Mouse (Mus musculus) layer of hippocampus, postnatal 14 days (tissue): Measurements from ENCODE around the gene Bcl6. TPM values are rescaled to one million over a fixed set of nuclear protein-coding genes. Genes with fewer than 3 reads are reported as not detected.

Experiments
- DNase-seq, 2 experiments: peaks; one replicate each; pipeline ENCODE4 v3.0.0; 2021 to 2022; ENCODE audit warnings: low spot score in 2 of 2, mixed read lengths in 1 of 2
- long read RNA-seq, 2 experiments: library from polyadenylated mRNA; stranded (forward); transcript quantifications; one replicate each; pipeline ENCODE4 v2.0.0; 2021
- total RNA-seq, 2 experiments: library from RNA; stranded (reverse); gene quantifications; 2 replicates each; pipeline ENCODE4 v1.2.3; 2021

Gene Bcl6
- total RNA-seq: 10 to 100 TPM; 38.0 to 40.8 TPM
- long read RNA-seq, experiment 1, partial matches to known transcripts: 0 of 2 reads
- long read RNA-seq, experiment 1, other reads (novel, unspliced or antisense): 2 of 2 reads
- long read RNA-seq, experiment 2, partial matches to known transcripts: 2 of 5 reads
- long read RNA-seq, experiment 2, other reads (novel, unspliced or antisense): 3 of 5 reads

DNA sequence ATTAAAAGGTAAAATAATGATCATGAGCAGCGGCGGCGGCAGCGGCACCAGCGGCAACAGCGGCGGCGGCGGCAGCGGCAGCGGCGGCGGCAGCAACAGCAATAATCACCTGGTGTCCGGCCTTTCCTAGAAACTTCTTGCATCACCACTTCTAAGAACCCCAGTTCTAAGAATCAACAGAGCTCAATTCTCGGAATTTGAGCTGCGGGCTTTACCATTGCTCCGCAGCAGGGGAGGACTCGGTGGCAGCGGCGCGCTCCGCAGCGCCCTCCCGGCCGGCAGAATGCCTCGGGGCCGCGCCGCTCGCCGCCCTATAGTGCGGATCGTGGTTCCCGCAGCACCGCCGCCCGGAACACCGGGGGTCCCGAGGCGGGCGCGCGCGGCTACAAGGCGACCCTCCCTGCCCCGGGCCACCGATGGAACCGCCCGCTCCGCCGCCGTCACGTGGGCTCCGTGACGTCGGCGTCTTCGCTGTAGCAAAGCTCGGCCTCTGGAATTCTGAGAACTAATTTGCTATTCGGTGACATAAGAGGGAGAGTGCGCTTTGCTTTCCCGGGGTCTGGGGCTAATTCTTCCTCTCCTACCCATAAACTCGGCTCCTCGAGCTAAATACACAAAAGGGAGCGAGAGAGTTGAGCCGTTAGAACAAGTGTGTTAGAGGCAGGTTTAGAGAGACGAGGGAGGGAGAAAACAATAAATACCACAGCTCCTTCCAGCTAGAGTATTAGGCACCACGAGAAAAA, at the start of gene Bcl6, which contains the start of gene Gm37419:
TSS of gene Bcl6 (minus strand) at position 387 of the 743 bp plus-strand sequence.
TSS of gene Gm37419 (plus strand) at position 17 of the 743 bp plus-strand sequence.
- peak; percentile 90 to 91 for DNase-seq

DNA sequence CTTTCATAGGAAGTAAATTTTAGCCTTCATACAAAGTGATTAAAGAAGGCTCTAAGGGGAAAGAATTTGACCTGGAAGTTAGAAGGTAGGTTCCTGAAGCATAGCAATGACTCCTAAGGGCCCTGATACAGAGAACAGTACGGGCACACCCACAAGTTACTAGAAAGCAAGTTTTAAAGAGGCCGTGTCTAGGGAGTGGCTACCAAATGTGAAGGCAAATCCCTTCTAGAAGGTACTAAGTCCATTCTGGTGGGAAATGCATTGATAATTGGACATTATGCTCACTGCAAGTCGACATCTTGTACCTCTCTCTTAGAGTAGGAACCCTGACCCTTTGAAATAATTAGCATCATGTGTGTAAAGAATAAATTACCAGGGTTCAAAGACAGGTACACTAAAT, 47.7 kb upstream of the Bcl6 start:
- no peak for DNase-seq

- no peak for DNase-seq
These were observed 47.1 kb upstream of the Bcl6 start for GRCm38 (mm10) chr16:24035767-24036166.

- no peak for DNase-seq
These were observed 45.8 kb upstream of the Bcl6 start for GRCm38 (mm10) chr16:24034450-24034849.

DNA sequence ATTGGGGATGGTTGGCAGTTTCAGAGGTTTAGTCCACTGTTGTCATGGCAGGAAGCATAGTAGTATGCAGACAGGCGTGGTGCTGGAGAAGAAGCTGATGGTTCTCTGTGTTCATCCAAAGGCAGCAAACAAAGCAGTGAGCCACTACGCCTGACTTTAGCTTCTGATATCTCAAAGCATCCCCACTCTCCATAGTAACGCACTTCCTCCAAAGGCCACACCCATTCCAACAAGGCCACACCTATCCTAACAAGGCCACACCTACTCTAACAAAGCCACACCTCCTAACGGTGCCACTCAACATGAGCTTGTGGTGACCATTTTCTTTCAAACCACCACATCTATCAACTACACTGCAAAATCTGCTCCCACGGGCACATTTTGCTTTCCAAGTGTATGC, 44.6 kb upstream of the Bcl6 start:
- DNase-seq: no peak

- DNase-seq: no peak
These were observed 41.5 kb upstream of the Bcl6 start for GRCm38 (mm10) chr16:24029965-24030672.

DNA sequence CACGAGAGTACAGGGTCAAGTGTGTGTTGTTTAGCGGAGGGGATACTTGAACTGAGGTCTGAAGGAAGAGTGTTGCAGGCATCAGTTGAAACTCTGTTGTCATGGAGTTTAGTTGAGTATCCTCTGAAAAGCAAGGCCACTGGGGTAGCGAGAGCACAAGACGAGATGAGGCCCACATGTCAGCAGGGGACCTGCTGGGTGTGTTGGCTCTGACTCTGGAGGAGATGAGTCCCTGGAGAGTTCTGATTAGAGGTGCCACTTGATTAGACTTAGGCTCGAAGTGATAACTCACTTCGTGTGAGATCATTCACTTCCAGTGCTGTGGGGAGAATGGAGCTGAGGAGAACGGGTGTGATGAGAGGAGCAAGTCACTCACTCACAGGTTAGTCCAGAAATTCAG, 36.8 kb upstream of the Bcl6 start:
- DNase-seq: no peak

DNA sequence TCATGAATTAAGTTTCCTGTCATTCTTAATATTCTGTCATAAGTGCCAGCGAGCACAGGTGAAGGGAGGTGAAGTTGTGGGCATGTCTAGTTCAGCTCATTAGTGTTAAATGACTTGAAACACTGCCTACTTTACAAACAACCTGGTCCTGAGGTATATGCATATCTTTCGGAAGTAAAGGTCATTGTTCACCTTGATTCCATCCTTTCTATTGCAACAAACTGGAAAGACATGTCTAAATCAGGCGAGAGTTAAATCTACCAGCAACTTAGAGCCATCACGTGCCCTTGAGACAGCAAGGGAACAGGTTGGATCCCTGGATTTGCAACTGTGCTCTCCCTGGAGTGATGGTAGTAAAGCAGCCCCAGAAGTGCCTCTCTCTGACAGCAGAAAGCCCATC, 34.0 kb upstream of the Bcl6 start:
- no peak for DNase-seq

GRCm38 (mm10) chr16:24021722-24022121, 33.1 kb upstream of the Bcl6 start:
- no peak for DNase-seq

GRCm38 (mm10) chr16:24016742-24017141, 28.1 kb upstream of the Bcl6 start:
- no peak for DNase-seq

DNA sequence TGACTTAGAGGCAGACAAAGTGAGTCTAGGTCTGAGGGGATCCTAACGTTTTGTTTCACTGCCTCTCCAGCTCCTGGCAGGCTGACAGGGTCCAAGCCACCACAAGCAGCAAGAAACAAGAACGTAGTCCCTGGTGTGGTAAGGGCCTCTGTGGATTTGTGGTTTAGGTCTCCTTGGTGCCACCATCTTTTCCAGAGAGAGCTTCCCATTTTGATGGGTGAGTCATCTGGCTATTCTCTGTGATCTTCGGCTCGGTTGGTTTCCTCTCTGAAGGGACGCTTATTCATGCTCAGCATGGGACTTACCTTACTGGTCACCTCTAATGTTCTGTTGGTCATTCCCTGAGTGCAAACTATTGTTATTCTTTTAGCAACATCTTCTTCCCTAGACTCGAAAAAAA, 27.6 kb upstream of the Bcl6 start:
- DNase-seq: no peak

GRCm38 (mm10) chr16:24014378-24014777, 25.7 kb upstream of the Bcl6 start:
- DNase-seq: no peak

DNA sequence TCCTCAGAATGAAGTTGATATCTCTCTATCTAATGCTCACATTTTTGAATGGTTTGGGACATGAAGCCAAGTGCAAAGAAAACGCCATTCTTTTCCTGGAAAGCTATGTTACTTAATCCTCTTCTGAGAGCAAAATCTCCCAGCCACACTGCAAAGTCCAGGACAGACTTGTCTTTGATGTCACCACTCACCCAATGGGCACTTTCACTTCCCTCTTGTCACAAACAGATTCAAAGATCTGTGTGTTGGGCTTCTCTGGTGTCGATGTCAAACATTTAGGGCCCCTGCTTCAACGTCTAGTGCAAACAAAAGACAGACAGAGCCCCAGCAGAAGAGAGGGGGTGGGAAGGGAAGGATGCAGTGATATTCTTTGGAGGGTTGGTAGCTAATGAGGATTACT, 23.4 kb upstream of the Bcl6 start:
- DNase-seq: no peak

GRCm38 (mm10) chr16:24011306-24011705, 22.7 kb upstream of the Bcl6 start:
- DNase-seq: no peak

GRCm38 (mm10) chr16:24009891-24010290, 21.2 kb upstream of the Bcl6 start:
- no peak for DNase-seq

DNA sequence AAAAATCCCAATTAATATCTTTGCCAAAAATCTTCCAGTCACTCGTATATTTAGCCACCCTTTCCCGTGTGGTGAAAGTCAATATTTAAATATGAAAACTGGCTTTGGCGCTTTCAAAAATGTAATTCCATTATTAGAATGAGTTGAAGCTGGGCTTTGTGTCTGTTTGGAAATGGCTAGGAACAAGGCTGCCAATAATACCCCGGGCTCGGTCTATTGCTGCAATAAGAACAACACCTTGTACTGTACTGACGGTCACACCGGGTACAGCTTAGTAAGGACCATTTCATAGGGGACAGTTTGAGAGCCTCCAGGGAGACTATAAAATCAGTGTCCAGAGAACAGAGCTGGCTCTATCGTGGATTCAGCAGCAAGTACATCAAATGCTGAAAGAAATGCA, 17.3 kb upstream of the Bcl6 start:
- DNase-seq: no peak

DNA sequence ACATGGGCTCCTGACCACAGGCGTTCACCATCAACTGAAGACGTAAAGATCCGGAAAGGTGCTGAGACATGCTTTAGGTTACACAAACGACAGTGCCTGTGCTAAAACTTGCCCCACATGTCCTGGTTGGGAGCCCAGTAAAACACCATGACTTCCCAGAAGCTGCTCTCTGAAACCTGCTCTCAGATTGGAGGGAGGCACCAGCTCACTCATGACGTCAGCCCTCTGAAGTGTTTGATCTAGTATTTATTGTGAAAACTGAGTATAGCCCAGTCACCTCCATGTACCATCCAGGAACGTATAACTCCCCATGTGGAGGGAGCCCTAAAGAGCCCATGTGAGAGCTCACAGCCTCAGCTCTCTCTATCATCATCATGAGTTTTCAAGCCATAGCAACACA, 9.3 kb upstream of the Bcl6 start:
- no peak for DNase-seq

DNA sequence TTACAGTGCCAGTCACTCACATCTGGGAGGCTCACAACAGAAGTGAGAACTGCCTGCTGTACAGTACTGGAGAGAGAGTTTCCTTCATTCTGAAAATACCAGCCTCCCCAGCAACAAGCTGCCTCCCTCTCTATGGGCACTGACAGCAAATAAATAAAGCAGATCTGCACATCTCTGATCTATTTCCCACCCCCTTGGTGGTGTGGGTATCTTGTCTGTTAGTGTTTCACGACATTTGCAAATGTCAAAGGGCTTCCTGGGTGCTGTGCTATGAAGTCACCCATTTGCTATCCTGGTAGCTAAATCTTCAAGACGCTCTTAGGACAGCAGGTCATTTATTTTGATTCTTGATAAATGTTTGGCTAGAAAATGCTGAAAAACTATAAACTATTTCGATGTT, 8.6 kb upstream of the Bcl6 start:
- DNase-seq: no peak

DNA sequence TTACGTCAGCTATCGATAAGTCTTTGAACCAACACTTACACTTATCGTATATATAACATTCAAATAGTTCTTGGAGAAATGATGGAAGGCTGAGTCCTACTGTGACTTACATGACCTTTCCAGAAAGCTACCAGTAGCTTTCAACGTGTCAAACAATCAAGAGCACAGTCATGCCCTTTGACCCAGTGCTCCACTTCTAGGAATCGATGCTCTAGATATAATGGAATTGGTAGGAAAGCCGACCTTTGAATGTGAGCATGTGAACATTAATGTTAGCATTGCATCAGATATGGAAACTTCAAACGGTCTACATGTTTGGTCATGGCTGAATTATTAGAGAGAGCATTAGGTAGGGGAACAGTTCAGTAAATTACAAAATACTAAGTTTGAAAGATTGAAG, 7.7 kb upstream of the Bcl6 start:
- DNase-seq: no peak

DNA sequence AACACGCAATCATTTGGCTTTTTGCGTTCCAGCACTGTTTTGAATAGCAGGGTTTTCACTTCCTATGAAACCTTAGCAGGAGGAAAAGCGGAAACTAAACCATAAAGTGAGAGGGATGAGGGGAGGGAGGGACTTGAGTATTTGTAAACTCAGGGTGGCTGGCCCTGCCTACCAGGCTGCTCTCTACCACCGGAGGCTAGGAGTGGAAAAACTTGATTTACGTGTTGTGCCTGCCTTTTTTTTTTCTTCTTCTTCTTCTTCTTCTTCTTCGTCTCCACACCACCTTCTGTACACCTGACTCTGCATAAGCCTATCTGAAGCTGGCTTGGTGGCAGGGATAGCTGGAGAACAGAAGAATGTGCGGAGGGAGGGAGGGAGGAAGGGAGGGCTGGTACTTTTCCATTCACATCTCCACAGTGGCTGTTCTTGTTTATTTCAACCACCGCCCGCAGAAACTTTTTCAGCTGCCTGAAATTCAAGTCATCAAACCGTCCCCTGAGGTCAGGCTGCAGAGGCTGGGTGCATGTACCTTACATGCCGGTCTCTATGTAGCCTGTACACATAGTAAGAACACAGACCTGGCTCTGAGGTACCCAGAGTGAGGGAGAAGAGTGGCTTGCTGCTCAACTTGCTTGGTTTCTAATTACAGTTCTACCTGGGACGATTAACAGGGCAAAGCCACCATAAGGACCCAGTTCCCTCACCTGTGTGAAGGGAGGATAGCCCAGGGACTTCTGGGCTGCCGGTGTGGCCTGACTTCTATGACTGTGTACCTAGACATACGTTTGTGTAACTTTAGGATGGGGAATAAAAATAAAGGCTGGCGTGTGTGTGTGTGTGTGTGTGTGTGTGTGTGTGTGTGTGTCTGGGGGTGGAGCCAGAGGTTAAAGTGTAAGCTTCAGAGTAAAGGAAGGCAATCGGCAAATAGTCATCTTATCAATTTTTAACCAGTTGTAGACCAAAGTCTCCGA, 5.0 kb upstream of the Bcl6 start:
- no peak for DNase-seq
